Mouse (Mus musculus) forebrain, embryonic 16.5 days (tissue): ENCODE measurements around the gene Smad6. TPM values are rescaled to one million over a fixed set of nuclear protein-coding genes. Genes with fewer than 3 reads are reported as not detected.

ENCODE experiments used
- ATAC-seq: fragments of 200-750 bp; cut with Nextera tagmentation; 2 replicates; pipeline ENCODE4 v1.8.0; 2017; ENCODE audit warnings: mild to moderate bottlenecking, moderate library complexity
- H3K27ac ChIP-seq: fragments of 300-500 bp; sonication (generic); 2 replicates; pipeline ENCODE4 v1.5.1; 2014; ENCODE audit warnings: low read length, control low read depth
- H3K27me3 ChIP-seq: fragments of 300-500 bp; sonication (generic); replicated peaks from 2 replicates; pipeline ENCODE4 v1.6.1; 2014; ENCODE audit warnings: low read length; ENCODE audit not compliant: control insufficient read depth, insufficient read depth
- H3K36me3 ChIP-seq: fragments of 300-500 bp; sonication (generic); 2 replicates; pipeline ENCODE4 v1.6.1; 2014; ENCODE audit not compliant: control insufficient read depth, insufficient read depth
- H3K4me1 ChIP-seq: fragments of 300-500 bp; sonication (generic); replicated peaks from 2 replicates; pipeline ENCODE4 v1.6.1; 2014; ENCODE audit warnings: low read length; ENCODE audit not compliant: control insufficient read depth, insufficient read depth
- H3K4me2 ChIP-seq: fragments of 300-500 bp; sonication (generic); 2 replicates; pipeline ENCODE4 v1.6.1; 2014; ENCODE audit warnings: mild to moderate bottlenecking, low read length, control low read depth
- H3K4me3 ChIP-seq: fragments of 300-500 bp; sonication (generic); replicated peaks from 2 replicates; pipeline ENCODE4 v1.5.1; 2014; ENCODE audit warnings: mild to moderate bottlenecking, low read length, control low read depth
- H3K9ac ChIP-seq: fragments of 300-500 bp; sonication (generic); replicated peaks from 2 replicates; pipeline ENCODE4 v1.6.1; 2014; ENCODE audit warnings: low read depth, low read length, control low read depth
- H3K9me3 ChIP-seq: fragments of 300-500 bp; sonication (generic); 2 replicates; pipeline ENCODE4 v1.6.1; 2016; ENCODE audit warnings: low read length; ENCODE audit not compliant: control insufficient read depth
- WGBS: fragments of 180-500 bp; shearing (Covaris S2); extraction: QIAGEN DNeasy Blood & Tissue Kit; methylation state at CpG from one replicate; pipeline ENCODE4 v1.1.7; 2014; 5-methylcytosine and 5-hydroxymethylcytosine counted together
- polyA plus RNA-seq: library from polyadenylated mRNA; unstranded; fragments of >200 nt; fragmentation: Nextera tagmentation; extraction: Ambion mirVana; gene quantifications from 2 replicates; pipeline ENCODE4 v1.2.1, GENCODE M21; 2015

Gene Smad6
- polyA plus RNA-seq, 1 experiment from 2014 or later: 1.5 TPM

- Histone ChIP-seq H3K9ac (no peak overlapping the region), H3K27ac (no peak overlapping the region), H3K27me3 (no peaks in the 10 kb centered on the region), H3K4me2 (no peak overlapping the region), H3K4me3 (no peak overlapping the region), H3K9me3 (no peaks in the 10 kb centered on the region), H3K4me1 (peaks cover 11% of the 10 kb centered on the region), H3K36me3 (no peaks in the 10 kb centered on the region)
- WGBS: 89% methylated on average over 2 of the region's 2 CpGs
- no peak for ATAC-seq
Measured at GRCm38 (mm10) chr9:64051241-64051640, 29.4 kb upstream of the Smad6 start.

- Histone ChIP-seq H3K4me3 (no peak overlapping the region), H3K9ac (no peak overlapping the region)
Measured at GRCm38 (mm10) chr9:64050513-64051065, 28.7 kb upstream of the Smad6 start.

GRCm38 (mm10) chr9:64049471-64050380, 27.9 kb upstream of the Smad6 start:
- Histone ChIP-seq H3K4me1 (peaks cover 11% of the 10 kb centered on the region), H3K27ac (no peak overlapping the region), H3K9me3 (no peaks in the 10 kb centered on the region), H3K4me2 (peak overlapping the region; percentile 62), H3K36me3 (no peaks in the 10 kb centered on the region), H3K27me3 (no peaks in the 10 kb centered on the region), H3K4me3 (peak overlapping the region; percentile 40), H3K9ac (peak overlapping the region; percentile 42)
- 9% methylated on average over 32 of the region's 32 CpGs for WGBS
- peak; percentile 64 for ATAC-seq

More at GRCm38 (mm10) chr9:64050513-64051065, 28.7 kb upstream of the Smad6 start:
- no peaks in the 10 kb centered on the region for H3K36me3 ChIP-seq
- peaks cover 11% of the 10 kb centered on the region for H3K4me1 ChIP-seq
- H3K27me3 ChIP-seq: no peaks in the 10 kb centered on the region
- WGBS: 43% methylated on average over 8 of the region's 8 CpGs
- peak overlapping the region; percentile 62; the same call in 1 of the 2 replicates for H3K4me2 ChIP-seq
- no peak overlapping the region for H3K27ac ChIP-seq
- no peaks in the 10 kb centered on the region for H3K9me3 ChIP-seq
- no peak for ATAC-seq

- H3K9ac ChIP-seq: no peak overlapping the region
- H3K4me1 ChIP-seq: peaks cover 8% of the 10 kb centered on the region
- H3K27me3 ChIP-seq: no peaks in the 10 kb centered on the region
- no peak overlapping the region for H3K4me2 ChIP-seq
- ATAC-seq: no peak
- WGBS: 38% methylated on average over 14 of the region's 14 CpGs
- no peak overlapping the region for H3K27ac ChIP-seq
- H3K36me3 ChIP-seq: no peaks in the 10 kb centered on the region
- no peaks in the 10 kb centered on the region for H3K9me3 ChIP-seq
- no peak overlapping the region for H3K4me3 ChIP-seq
Measured at GRCm38 (mm10) chr9:64045117-64045890, 23.4 kb upstream of the Smad6 start.

- no peak overlapping the region for H3K4me3 ChIP-seq
- no peaks in the 10 kb centered on the region for H3K4me1 ChIP-seq
- no peaks in the 10 kb centered on the region for H3K27me3 ChIP-seq
- no peaks in the 10 kb centered on the region for H3K9me3 ChIP-seq
- H3K27ac ChIP-seq: no peak overlapping the region
- no peak for ATAC-seq
- 77% methylated on average over 8 of the region's 8 CpGs for WGBS
- no peak overlapping the region for H3K4me2 ChIP-seq
- H3K9ac ChIP-seq: no peak overlapping the region
- H3K36me3 ChIP-seq: no peaks in the 10 kb centered on the region
Measured at GRCm38 (mm10) chr9:64044343-64044742, 22.5 kb upstream of the Smad6 start.

GRCm38 (mm10) chr9:64042911-64043310, 21.1 kb upstream of the Smad6 start:
- H3K4me3 ChIP-seq: no peak overlapping the region
- H3K36me3 ChIP-seq: no peaks in the 10 kb centered on the region
- 87% methylated on average over 4 of the region's 4 CpGs for WGBS
- no peak for ATAC-seq
- no peak overlapping the region for H3K4me2 ChIP-seq
- no peaks in the 10 kb centered on the region for H3K4me1 ChIP-seq
- H3K9me3 ChIP-seq: no peaks in the 10 kb centered on the region
- H3K9ac ChIP-seq: no peak overlapping the region
- H3K27me3 ChIP-seq: no peaks in the 10 kb centered on the region
- no peak overlapping the region for H3K27ac ChIP-seq

- H3K9me3 ChIP-seq: no peaks in the 10 kb centered on the region
- ATAC-seq: no peak
- H3K27me3 ChIP-seq: no peaks in the 10 kb centered on the region
- no peak overlapping the region for H3K4me3 ChIP-seq
- no peaks in the 10 kb centered on the region for H3K4me1 ChIP-seq
- no peak overlapping the region for H3K9ac ChIP-seq
- no peak overlapping the region for H3K27ac ChIP-seq
- 88% methylated on average over 8 of the region's 8 CpGs for WGBS
- H3K4me2 ChIP-seq: no peak overlapping the region
- no peaks in the 10 kb centered on the region for H3K36me3 ChIP-seq
Measured at GRCm38 (mm10) chr9:64042216-64042615, 20.4 kb upstream of the Smad6 start.

- Histone ChIP-seq H3K4me1 (no peaks in the 10 kb centered on the region), H3K27me3 (no peaks in the 10 kb centered on the region), H3K4me2 (no peak overlapping the region), H3K9ac (no peak overlapping the region), H3K4me3 (no peak overlapping the region), H3K9me3 (no peaks in the 10 kb centered on the region), H3K36me3 (no peaks in the 10 kb centered on the region), H3K27ac (no peak overlapping the region)
- ATAC-seq: no peak
- WGBS: 84% methylated on average over 6 of the region's 6 CpGs
Measured at GRCm38 (mm10) chr9:64029908-64030631, 8.2 kb upstream of the Smad6 start.
